Mouse (Mus musculus): ENCODE measurements at regions not wholly inside any gene's neighbourhood (a gene's known extent, or its start where the extent isn't known, plus 50 kb on each side); places are given as distances from the start of the nearest gene placed in this dataset.

DNA sequence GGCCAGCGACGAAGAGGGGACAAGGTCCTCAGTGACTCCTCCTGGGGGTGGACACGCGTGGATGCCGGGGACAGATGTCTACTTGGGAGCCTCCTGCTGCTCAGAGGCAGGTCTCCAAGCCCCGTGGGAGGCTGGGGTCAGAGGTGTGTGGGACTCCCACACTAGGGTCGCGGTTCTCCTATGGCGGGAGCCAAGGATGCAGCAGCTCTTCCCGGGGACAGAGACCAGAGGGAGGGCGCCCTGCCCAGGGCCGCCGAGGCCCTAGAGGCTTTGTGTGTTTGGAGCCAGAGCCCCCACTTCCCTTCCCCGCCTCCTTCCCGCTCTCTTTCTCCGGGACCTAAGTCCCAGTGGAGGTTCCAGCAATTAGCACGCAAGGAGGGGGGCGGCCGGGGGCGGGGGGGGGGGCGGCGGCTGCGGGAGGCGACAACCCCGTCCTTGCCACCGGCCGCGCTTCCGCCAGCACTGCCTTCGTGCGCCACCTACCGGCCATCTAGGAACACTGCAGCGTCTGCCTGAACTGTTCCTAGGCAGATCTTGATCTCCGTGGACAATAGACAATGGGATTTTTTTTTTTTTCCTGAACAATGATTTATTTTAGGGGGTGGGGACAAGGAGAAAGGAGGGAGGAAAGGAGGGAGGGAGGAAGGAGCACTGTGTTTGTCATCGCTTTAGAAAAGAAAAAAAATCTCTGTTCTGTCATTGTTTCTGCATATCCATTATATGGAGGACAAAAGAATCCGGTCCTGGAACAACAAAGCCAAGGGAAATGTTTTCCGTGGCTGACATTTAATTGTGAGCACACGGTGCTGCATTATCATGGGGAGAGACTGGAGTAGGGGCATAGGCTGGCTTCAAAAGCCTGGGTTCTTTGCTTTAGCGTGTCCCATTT lies 71.8 kb upstream of the Foxo1 start:
- no peak for DNase-seq (ENCODE audit: low read depth, low spot score)

DNA sequence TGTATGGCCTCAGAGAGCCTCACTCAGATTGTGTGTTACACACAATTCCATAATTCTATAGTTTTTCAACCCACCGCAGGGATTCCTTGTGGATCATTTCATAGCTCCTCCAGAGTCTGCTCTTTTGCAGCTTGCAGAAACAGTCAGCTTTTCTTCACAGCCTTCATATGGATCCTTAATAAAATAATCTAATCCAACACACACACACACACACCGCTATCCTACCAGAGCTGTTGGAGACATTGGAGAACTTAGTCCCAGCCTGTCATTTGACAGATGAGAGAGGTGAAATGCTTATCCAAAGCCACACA lies 71.2 kb upstream of the Foxo1 start:
- no peak for DNase-seq (ENCODE audit: low read depth, low spot score)

DNA sequence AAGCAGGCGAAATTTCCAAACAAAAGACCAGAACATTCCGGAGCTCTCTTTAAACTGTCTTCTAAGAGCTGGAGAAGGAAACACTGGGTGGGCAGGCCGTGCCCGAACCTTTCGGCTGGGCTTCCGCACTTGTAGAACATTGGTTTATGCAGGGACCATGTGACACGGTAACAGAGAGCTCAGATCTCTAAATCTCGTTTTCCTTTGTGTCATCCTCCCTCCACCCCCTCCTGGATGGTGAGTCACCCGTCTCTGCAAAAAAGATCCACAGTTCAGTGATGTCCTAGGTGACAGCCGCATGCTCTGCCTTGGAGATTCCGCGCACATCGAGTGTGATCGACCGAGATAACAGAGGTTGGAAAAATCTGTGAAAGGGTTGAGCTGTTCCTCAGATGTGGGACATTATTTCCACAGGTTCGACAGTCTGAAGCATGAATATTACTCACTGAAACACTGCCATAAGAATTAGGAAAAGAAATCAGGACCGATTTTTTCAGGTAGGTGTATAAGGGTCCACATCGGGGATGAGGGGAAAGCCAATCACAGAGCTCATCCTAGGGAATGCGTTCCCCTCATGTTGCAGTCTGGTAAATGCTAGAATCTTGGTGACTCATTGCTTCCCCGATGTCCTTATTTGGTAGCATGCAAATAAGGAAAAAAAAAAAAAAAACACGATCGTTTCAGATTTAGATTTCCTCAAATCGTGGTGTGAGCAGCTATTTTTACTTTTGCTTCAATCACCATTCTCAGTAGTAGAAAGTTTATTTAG lies 70.0 kb upstream of the Foxo1 start:
- peak; percentile 91 for DNase-seq (ENCODE audit: low read depth, low spot score)

DNA sequence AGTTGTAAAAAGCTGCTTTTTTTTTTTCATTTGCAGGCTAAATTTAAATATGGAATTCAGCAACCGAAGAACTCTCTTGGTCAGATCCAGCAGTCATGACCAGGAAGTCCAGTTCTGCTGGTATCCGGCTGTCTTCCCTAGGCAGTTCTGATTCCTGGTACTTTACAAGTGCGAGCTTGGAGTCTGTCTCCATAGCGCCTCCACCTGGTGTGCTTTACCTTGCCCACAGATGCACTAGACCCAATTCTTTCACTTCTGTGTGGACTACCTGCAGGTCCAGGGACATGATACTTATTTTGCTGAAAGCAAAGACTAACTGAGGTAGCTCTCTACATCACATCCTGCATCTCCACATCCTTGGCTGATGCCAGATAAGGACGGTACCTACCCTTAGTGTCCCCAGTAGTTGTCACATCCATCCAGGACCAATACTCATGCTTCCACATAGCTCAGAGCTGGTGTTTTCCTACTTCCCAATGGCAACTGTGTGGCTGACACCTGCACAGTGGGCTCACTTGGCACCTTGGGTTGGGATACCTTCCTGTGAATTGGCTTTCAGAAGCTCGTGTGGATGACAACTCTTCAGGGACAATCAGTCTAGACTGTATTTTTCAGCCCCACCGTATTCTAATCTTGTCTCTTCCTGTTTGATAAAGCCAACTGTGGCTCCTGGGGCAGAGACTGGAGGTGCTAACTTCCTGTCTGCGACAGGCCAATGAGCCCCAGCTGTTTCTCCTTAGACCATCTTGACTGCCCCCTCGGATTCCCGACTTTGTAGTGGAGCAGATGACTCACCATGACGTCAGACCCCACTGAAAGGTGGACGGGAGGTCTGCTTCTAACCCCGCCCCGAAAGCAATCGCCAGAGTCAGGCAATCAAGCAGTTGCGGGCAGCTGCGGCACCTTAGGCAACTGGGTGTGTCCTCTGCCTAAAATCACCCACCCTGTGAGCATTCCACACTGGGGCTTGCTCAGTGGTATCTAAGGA lies 69.1 kb upstream of the Foxo1 start:
- DNase-seq (ENCODE audit: low read depth, low spot score), result no peak

DNA sequence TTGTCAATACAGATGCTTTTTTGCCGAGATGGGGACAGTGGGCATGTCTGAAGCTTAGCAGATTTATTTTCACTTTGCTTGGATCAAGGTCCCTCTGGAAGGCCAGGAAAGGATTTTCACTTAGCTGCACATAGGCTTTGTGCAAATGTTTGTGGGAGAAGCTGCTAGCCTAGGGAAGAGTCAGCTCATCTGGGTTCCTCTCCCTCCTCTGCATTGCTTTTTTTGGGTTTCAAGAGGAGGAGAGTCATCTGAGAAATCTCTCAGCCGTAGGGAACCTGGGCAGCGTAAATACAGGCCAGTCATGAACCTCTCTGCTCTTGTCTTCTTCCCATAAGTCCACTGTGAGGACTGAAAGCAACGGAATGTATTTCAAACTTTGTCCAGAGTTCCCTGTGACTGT lies 68.0 kb upstream of the Foxo1 start:
- DNase-seq (ENCODE audit: low read depth, low spot score), result no peak

DNA sequence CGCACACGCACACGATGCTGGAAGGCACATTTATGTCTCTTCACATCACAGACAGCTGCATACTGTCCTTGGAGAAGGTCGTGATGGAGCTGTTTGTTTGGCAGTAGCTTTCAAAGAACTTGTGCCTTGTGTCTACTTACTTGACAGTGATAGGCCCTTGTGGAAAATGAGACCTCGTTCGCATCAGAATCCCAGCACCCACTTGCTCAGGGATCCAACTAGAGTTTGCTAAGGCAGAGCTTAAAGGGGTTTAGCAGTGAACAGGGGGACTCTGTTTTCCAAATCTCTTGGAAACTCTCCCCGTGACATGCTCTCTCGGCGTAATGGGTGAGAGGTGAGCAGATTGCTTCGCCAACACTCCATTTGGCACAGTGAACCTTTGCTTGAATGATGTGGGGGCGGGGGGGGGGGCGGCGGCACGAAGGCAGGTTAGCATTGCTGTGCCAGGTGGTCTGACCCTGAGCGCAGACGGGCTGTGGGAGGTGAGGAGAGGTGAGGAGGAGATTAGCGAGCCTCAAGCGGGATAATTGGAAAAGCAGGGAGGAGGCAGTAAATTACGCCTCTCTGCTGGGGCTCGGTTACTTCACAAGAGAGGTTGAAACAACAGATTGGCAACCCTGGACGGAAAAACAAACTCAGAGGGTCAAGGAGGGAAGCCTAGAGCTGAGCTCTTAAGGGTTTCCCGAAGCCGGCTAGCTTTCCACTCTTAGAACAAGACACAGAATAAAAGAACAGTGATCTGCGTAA lies 57.4 kb upstream of the Foxo1 start:
- DNase-seq (ENCODE audit: low read depth, low spot score), result no peak

DNA sequence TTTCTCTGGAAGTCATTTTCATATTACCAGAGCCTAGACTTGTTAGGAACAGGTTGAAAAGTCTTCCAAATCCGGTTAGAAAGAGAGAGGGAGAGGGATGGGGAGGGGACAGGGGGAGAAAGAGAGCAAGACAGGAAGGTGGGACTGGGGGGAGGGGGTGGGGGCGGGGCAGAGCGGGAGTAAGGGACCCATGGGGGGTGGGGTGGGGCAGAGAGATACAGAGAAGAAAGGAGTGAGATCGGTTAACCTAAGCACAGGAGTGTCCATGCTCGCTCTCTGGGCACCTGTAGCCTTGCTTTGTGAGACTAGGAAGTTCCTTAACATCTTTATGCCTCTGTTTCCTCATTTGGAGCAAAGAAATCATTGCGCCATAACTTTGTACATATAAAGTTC lies 56.8 kb upstream of the Foxo1 start:
- DNase-seq (ENCODE audit: low read depth, low spot score), result no peak

DNA sequence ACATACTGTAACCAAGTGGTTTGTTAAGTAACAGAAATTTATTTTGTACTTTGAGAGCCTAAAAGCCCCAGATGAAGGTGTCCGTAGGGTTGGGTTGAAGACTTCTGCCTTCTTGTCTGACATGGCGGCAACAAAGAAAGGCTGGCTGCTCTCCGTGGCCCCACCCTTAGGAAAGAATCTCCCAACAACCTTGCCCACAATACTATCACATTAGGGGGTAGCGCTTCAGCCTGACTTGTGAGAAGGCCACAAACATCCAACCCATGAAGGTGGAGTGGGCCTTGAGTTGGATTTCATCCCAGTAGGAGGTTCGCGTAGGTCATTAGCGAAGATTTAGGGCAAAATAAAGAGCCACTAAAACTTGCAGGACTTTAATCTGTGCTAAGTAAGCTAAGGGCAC lies 54.0 kb upstream of the Foxo1 start:
- no peak for DNase-seq (ENCODE audit: low read depth, low spot score)

DNA sequence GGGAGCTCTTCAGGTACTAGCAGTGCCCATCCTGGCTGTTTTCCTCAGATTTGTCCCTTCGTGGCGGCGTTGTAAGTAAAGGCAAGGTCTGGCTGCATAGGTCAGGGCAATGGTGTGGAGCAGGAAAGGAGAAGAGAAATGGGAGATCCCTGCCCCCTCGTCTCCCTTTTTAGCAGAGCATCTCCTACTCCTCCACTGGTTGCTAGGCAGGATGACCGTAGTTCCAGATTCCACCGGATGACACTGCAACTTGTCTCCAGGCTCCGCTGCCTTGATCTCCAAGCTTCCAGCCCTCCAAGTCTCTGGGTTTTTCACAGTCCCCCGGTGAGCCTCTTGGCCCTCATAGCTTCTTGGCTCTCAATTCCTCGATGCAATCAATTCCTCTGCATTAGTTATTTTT lies 53.1 kb upstream of the Foxo1 start:
- DNase-seq (ENCODE audit: low read depth, low spot score), result no peak

Measured in telencephalon, adult 2 months (tissue).